Mouse (Mus musculus) adrenal gland, postnatal 10 days (tissue): ENCODE measurements around the gene H2-M5. TPM values are rescaled to one million over a fixed set of nuclear protein-coding genes. Genes with fewer than 3 reads are reported as not detected.
A peak's percentile ranks its signal among the peaks of the same experiment; 100 is the strongest.

ENCODE experiments used
- DNase-seq: peaks from one replicate; pipeline ENCODE4 v3.0.0; 2021; ENCODE audit warnings: mixed read lengths
- total RNA-seq, 2 experiments: library from RNA; stranded (reverse); gene quantifications; 2 replicates each; pipeline ENCODE4 v1.2.3; 2021

Gene H2-M5
- total RNA-seq, 2 experiments from 2014 or later, result not detected

DNA sequence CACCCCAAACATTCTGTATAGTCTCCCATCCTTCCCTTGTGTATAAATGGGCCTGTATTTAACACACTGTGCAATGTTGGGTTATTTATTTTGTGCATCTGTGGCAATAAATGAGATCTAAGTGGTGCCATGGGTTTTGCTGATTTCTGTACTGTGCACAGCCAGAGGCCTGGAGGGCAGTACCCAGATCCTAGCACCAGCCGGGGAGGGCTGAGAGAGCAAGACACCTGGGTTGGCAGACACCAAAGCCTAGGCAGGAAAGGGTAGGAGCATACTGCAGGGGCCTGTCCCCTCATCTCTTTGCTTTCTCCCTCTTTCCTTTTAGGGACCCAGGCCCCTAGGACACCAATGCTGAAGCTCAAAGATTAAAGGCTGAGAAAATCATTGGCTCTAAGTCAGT is 41.1 kb downstream of the H2-M5 start:
- no peak for DNase-seq

DNA sequence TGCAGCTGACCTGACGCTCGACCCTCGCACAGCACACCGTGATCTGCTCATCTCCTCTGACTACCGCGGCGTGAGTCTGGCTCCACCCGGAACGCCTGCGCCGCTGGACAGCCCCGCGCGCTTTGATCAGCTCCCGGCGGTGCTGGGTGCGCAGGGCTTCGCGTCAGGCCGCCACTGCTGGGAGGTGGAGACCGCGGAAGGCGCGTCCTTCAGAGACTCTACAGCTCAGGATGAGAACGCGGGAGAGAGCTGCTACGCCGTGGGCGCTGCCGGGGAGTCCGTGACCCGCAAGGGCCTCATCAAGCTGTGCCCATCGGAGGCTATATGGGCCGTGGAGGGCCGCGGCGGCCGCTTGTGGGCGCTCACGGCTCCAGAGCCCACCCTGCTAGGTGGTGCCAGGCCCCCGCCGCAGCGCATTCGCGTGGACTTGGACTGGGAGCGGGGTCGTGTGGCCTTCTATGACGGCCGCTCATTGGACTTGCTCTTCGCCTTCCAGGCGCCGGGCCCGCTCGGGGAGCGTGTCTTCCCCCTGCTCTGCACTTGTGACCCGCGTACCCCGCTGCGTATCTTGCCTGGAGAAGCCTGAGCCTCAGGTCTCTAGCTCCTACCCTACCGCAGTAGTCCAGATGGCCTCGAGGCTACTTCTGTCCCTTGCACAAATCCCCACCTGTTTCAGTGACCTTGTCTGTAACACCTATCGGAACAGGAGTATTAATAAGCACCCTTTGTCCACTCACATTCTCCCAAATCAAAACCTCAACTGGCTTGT is 42.1 kb downstream of the H2-M5 start:
- DNase-seq, result peak; percentile 78

DNA sequence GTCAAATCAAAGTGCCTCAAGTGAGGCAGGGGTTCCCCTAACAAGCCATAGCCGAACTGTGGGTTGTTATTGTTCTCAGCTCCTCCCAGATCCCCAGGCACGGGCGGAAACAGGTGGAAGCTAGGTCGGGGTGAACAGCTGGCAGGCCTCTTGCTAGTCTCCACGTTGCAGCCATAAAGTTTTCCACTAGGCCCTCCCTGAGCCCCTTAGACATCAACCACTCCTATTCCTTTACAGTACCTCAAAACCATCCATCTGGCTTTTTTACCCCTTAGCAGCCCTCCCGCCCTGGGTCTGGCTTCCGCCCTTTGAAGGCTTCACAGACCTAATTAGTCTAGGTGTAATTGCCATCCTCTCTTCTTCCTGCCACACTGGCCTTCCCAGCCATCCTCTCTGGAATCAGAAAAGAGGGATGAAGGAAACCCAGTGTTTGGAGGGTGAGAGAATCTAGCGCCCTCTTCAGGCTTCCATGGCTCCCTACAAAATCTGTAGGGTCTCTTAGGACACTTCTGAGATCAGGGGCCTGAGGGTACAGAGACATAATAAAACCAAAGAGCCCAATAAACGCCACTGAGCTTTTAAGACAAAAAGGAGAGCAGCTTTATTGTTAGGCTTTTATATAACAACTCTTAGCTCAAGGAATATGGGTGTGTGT is 45.1 kb downstream of the H2-M5 start:
- no peak for DNase-seq

DNA sequence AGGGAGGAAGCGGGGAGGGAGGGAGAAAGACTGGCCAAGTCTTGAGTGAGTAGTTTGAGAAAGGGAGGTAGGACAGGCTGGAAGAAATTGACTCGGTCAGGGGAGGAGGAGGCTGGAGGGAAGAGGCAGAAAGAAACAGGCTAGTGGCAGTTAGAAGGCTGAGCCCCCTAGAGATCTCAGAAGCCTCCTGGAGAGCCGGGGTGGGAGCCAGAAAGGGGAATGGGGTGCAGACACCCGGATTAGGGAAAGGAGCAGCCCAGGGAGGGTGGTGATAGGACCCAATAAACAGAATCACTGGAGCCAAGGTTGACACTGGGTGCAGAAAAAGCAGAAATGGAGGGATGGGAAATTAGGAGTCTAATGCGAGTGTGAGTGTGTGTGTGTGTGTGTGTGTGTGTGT is 45.6 kb downstream of the H2-M5 start:
- no peak for DNase-seq

DNA sequence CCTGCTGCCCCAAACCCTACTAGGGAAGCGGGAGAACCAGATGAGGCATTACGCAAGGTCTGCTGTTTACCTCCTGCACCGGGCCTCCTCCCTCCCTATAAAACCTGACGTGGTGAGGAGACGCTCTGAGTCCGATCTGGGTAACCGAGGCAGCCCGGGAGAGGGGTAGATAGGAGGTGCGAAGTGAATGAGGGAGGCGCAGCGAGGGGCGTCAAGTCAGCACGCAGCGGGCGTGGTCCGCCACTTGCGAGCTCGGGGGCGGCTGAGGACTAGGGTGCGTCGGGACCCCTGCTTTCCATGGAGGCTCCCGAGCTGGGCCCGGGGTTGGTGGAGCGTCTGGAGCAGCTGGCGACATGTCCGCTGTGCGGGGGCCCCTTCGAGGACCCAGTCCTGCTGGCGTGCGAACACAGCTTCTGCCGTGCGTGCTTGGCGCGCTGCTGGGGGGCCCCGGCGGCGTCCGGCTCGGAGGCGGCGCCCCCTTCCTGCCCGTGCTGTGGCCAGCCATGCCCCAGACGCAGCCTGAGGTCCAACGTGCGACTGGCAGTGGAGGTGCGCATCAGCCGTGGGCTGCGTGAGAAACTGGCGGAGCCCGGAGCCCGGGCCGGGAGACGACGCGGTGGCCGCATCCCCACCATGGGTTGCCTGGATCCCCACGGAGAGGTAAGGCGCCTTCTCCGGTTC is 46.4 kb downstream of the H2-M5 start, which contains the start of gene Rnf39:
Gene Rnf39 (plus strand): TSS at position 128 of the 681 bp plus-strand sequence.
- no peak for DNase-seq

DNA sequence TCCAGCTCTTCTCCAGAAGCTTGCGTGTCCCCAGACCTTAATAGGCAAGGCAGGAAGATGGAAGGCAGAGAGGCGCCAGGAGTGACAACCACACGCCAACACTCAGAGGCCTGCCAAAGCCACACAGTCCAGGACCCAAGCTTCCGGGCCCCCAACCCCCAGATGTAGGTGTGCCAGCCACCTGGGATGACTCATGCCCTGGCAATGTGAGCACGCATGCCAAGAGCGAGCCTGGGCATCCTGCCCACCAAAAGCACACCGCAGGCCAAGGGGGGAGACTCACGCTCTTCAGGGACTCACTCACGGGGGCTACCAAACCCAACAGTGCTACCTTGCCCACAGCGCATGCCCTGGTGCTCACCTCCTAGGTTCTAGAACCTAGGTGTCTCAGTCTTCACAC is 46.9 kb downstream of the H2-M5 start:
- DNase-seq, result peak; percentile 40

DNA sequence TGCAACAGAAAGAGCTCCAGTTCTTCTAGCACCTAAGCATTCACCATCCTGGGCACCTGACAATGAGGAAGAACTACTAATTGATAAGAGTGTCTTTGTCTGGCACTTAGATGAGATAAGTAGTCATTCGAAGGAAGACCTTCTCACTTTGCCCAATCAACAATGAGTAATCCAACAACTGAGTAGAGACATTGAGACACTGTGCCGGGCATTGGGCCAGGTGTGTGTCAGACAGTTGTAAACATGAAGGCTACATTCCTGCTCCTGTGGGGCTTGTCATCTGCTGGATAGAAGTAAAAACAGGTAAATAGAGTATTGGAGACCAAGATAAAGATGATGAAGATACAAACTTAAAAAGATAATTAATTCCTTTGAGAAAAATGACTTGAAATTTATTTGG is 51.3 kb downstream of the H2-M5 start:
- DNase-seq, result peak; percentile 71

Other genes starting within 250 kb of the H2-M5 start
- not detected for gene H2-M10.5, start 216.6 kb downstream of the H2-M5 start, total RNA-seq
- not detected for gene H2-M10.6, start 177.4 kb downstream of the H2-M5 start, total RNA-seq
- gene Trim26, start 152.4 kb downstream of the H2-M5 start, total RNA-seq, result 10 to 100 TPM; 43.1 to 49.5 TPM
- not detected for gene Trim15, start 122.3 kb downstream of the H2-M5 start, total RNA-seq
- gene Trim10, start 120.0 kb downstream of the H2-M5 start, total RNA-seq, result 1 to 10 TPM; 2.1 to 5.4 TPM
- gene Trim40, start 99.4 kb downstream of the H2-M5 start, total RNA-seq, result not detected
- gene Trim31, start 91.4 kb downstream of the H2-M5 start, total RNA-seq, result not detected
- under 1 TPM in 1 of 2 experiments, not detected in 1; 0.33 TPM for gene Rnf39, start 46.6 kb downstream of the H2-M5 start, total RNA-seq
- 10 to 100 TPM; 58.5 to 62.7 TPM for gene Ppp1r11, start 37.8 kb downstream of the H2-M5 start, total RNA-seq
- 10 to 100 TPM; 34.5 to 40.5 TPM for gene Znrd1, start 31.0 kb downstream of the H2-M5 start, total RNA-seq
- 10 to 100 TPM; 10.1 to 11.1 TPM for gene Znrd1as, start 30.9 kb downstream of the H2-M5 start, total RNA-seq
- gene 2410137M14Rik, start 8.3 kb downstream of the H2-M5 start, total RNA-seq, result not detected
- gene Zfp57, start 11.6 kb upstream of the H2-M5 start, total RNA-seq, result 1 to 10 TPM; 4.0 to 7.7 TPM
- gene Mog, start 33.9 kb upstream of the H2-M5 start, total RNA-seq, result not detected
- 10 to 100 TPM; 22.1 to 40.3 TPM for gene Gabbr1, start 56.4 kb upstream of the H2-M5 start, total RNA-seq
- gene Olfr90, start 99.0 kb upstream of the H2-M5 start, total RNA-seq, result not detected
- not detected for gene Olfr91, start 108.7 kb upstream of the H2-M5 start, total RNA-seq
- not detected for gene Olfr92, start 130.6 kb upstream of the H2-M5 start, total RNA-seq
- not detected for gene Olfr93, start 172.0 kb upstream of the H2-M5 start, total RNA-seq
- under 1 TPM; 0.78 to 0.88 TPM for gene Ubd, start 204.4 kb upstream of the H2-M5 start, total RNA-seq
- not detected for gene Olfr94, start 211.5 kb upstream of the H2-M5 start, total RNA-seq
- gene Olfr95, start 223.6 kb upstream of the H2-M5 start, total RNA-seq, result not detected
- gene Olfr96, start 230.6 kb upstream of the H2-M5 start, total RNA-seq, result not detected
- gene Olfr97, start 247.8 kb upstream of the H2-M5 start, total RNA-seq, result not detected